Mouse (Mus musculus) hindbrain, embryonic 13.5 days (tissue): Measurements from ENCODE around the gene Rbpjl. TPM values are rescaled to one million over a fixed set of nuclear protein-coding genes. Genes with fewer than 3 reads are reported as not detected.

ENCODE experiments used
- ATAC-seq: fragments of 200-750 bp; cut with Nextera tagmentation; 2 replicates; pipeline ENCODE4 v1.8.0; 2017; ENCODE audit warnings: moderate TSS enrichment; ENCODE audit not compliant: low FRiP score
- H3K27ac ChIP-seq: fragments of 300-500 bp; sonication (generic); 2 replicates; pipeline ENCODE4 v1.5.1; 2015; ENCODE audit warnings: inconsistent platforms, mild to moderate bottlenecking, moderate library complexity
- H3K27me3 ChIP-seq: fragments of 300-500 bp; sonication (generic); 2 replicates; pipeline ENCODE4 v1.6.1; 2015; ENCODE audit warnings: mild to moderate bottlenecking, inconsistent platforms
- H3K36me3 ChIP-seq: fragments of 300-500 bp; sonication (generic); 2 replicates; pipeline ENCODE4 v1.6.1; 2015; ENCODE audit warnings: mild to moderate bottlenecking, inconsistent platforms
- H3K4me1 ChIP-seq: fragments of 300-500 bp; sonication (generic); replicated peaks from 2 replicates; pipeline ENCODE4 v1.6.1; 2015; ENCODE audit warnings: inconsistent platforms
- H3K4me2 ChIP-seq: fragments of 300-500 bp; sonication (generic); 2 replicates; pipeline ENCODE4 v1.6.1; 2015; ENCODE audit warnings: inconsistent platforms, mild to moderate bottlenecking, moderate library complexity
- H3K4me3 ChIP-seq: fragments of 300-500 bp; sonication (generic); 2 replicates; pipeline ENCODE4 v1.5.1; 2015; ENCODE audit warnings: mild to moderate bottlenecking, inconsistent platforms
- H3K9ac ChIP-seq: fragments of 300-500 bp; sonication (generic); 2 replicates; pipeline ENCODE4 v1.6.1; 2015; ENCODE audit warnings: mild to moderate bottlenecking, inconsistent platforms
- H3K9me3 ChIP-seq: fragments of 300-500 bp; sonication (generic); 2 replicates; pipeline ENCODE4 v1.6.1; 2016; ENCODE audit warnings: inconsistent platforms
- WGBS: fragments of 180-500 bp; shearing (Covaris S2); methylation state at CpG from one replicate; pipeline ENCODE4 v1.1.7; 2015; 5-methylcytosine and 5-hydroxymethylcytosine counted together
- polyA plus RNA-seq: library from polyadenylated mRNA; unstranded; fragments of >200 nt; fragmentation: Nextera tagmentation; extraction: Ambion mirVana; gene quantifications from 2 replicates; pipeline ENCODE4 v1.2.1, GENCODE M21; 2015

Rbpjl gene
- polyA plus RNA-seq, 1 experiment from 2014 or later, result 0.05 TPM

DNA sequence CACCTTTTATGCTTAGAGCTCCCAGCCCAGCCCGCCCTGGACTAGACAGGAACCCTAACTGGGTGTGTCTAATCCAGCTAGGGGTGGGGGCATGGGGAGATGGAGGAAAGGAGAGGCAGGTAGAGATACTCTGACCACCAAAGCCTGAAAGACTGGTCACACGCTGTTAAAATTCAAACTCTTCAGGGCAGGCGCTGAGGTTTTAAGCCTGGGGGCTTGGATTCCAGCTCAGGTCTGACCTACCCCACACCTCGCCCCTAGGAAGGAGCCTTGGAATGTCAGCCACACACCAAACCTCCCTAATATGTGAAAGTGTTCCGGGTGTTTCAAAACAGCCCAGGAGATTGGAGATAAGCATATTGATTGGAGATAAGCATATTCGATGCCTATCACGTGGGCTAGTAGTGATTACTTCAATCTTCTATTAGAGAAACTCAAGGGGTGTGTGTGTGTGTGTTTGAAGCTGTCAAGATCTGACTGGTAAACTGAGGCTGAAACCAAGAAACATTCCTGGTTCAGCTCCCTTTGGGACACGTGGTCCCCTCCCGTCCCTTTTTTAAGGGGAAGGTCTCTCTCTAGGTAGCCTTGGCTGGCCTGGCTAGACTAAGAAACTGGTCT lies 30.4 kb downstream of the Rbpjl start:
- no peak overlapping the region for H3K4me2 ChIP-seq
- peaks cover 9% of the 10 kb centered on the region; the same call in 1 of the 2 replicates for H3K27me3 ChIP-seq
- H3K36me3 ChIP-seq, result no peaks in the 10 kb centered on the region
- no peak overlapping the region; the same call in 1 of the 2 replicates for H3K9ac ChIP-seq
- no peaks in the 10 kb centered on the region for H3K9me3 ChIP-seq
- peaks cover 10% of the 10 kb centered on the region; the same call in 1 of the 2 replicates for H3K4me1 ChIP-seq
- ATAC-seq, result no peak
- H3K4me3 ChIP-seq, result no peak overlapping the region
- 88% methylated on average over 9 of the region's 9 CpGs for WGBS
- no peak overlapping the region for H3K27ac ChIP-seq

DNA sequence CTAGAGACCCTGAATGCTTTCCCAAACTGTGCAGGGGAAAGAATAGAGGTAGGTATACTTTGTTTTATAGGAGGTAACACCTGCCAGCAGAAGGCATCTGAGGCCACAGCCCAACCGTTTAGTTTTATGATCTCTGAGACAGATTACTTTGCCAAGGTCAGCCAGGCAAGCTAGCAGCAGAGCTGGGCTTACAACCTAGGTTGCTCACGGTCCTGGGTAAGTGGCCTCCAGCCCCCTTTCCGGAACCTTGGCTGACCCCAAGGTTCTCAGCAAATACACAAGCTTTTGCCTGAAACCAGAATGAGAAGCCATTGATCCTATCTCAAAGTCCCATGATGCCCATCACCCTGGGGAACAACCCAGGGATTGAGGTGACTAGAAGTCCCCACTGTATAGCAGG lies 31.7 kb downstream of the Rbpjl start:
- Histone ChIP-seq H3K36me3 (no peaks in the 10 kb centered on the region), H3K4me2 (no peak overlapping the region), H3K9ac (no peak overlapping the region), H3K4me3 (no peak overlapping the region), H3K9me3 (no peaks in the 10 kb centered on the region), H3K27ac (no peak overlapping the region), H3K4me1 (peaks cover 10% of the 10 kb centered on the region; the same call in 1 of the 2 replicates), H3K27me3 (peaks cover 5% of the 10 kb centered on the region; the same call in 1 of the 2 replicates)
- no peak for ATAC-seq
- WGBS, result 91% methylated on average over 3 of the region's 3 CpGs

DNA sequence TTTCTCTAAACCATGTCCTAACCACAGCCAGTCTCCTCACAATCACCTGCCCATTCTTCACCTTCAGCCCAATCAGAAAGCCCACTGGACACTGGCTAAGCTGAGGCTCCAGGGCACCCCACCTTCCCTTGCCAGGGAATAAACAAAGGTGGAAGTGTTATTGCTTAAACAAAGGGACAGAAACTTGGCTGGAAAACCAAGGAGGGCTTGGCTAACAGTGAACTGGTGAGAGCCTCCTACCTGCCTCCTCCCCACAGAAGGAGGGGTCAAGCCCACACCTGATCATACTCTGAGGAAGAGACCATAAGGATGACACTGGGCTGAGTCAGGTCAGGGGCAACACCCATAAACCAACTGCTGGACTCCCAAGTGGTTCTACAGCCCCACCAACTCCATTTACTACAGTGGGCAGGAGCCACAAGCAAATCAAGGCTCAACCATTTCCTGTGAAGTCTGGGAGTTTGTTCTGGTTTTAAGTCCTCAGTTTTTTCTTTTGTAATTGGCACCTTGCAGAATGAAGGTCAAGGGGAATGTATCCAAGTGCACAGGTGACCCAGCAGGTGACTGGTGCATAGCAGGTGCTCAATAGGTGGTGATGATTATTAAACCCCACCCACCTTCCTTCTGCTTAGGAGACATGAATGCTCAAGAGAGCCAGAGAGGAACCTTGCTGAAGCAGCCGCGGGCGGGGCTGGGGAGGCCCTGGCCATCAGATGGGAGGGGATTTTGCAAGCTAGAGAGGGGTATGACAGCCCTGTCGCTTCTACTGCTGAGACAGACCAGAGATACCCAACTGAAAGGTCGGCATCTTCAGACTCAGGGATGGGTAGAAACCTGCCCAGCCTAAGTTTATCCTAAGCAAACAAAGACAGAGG lies 32.5 kb downstream of the Rbpjl start:
- no peak for ATAC-seq
- H3K9ac ChIP-seq, result no peak overlapping the region
- H3K27ac ChIP-seq, result no peak overlapping the region
- WGBS, result 56% methylated on average over 5 of the region's 5 CpGs
- H3K4me2 ChIP-seq, result no peak overlapping the region
- no peaks in the 10 kb centered on the region for H3K9me3 ChIP-seq
- H3K4me1 ChIP-seq, result peaks cover 10% of the 10 kb centered on the region; the same call in 1 of the 2 replicates
- no peaks in the 10 kb centered on the region for H3K36me3 ChIP-seq
- no peak overlapping the region for H3K4me3 ChIP-seq
- 0 out of 2 replicates have a peak, but pooled peaks cover 7% of the 10 kb centered on the region for H3K27me3 ChIP-seq

- Histone ChIP-seq H3K36me3 (no peaks in the 10 kb centered on the region), H3K4me1 (peaks cover 10% of the 10 kb centered on the region; the same call in 1 of the 2 replicates), H3K27me3 (peaks cover 12% of the 10 kb centered on the region), H3K4me3 (no peak overlapping the region), H3K9me3 (no peaks in the 10 kb centered on the region), H3K27ac (peak overlapping the region; percentile 35; the same call in 1 of the 2 replicates), H3K4me2 (no peak overlapping the region), H3K9ac (no peak overlapping the region)
- 26% methylated on average over 8 of the region's 8 CpGs for WGBS
- ATAC-seq, result no peak
These were observed 33.4 kb downstream of the Rbpjl start for GRCm38 (mm10) chr2:164436215-164436913.

DNA sequence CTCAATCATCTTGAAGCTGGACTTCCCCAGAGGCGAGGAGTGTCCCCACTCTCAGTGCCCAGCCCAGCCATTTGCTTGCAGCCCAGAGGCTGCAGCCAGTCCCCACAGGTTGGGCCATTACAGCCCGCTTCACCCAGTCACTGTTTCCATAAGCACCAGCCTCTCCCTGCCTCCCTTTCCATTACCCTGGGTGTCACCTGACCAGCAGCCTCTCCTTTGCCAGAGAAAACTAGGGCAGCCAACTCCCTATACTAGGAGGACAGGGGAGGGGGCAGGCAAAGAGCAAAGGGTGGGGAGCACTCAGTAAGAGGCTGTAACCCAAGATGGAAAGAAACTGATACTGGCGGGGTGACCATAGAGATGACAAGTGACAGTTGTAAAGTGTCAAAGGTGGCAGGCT lies 34.0 kb downstream of the Rbpjl start:
- Histone ChIP-seq H3K4me1 (peaks cover 10% of the 10 kb centered on the region), H3K27me3 (peaks cover 18% of the 10 kb centered on the region), H3K27ac (no peak overlapping the region), H3K4me2 (no peak overlapping the region), H3K9ac (no peak overlapping the region), H3K4me3 (no peak overlapping the region), H3K9me3 (no peaks in the 10 kb centered on the region), H3K36me3 (no peaks in the 10 kb centered on the region)
- no peak for ATAC-seq
- WGBS, result 56% methylated on average over 3 of the region's 3 CpGs

DNA sequence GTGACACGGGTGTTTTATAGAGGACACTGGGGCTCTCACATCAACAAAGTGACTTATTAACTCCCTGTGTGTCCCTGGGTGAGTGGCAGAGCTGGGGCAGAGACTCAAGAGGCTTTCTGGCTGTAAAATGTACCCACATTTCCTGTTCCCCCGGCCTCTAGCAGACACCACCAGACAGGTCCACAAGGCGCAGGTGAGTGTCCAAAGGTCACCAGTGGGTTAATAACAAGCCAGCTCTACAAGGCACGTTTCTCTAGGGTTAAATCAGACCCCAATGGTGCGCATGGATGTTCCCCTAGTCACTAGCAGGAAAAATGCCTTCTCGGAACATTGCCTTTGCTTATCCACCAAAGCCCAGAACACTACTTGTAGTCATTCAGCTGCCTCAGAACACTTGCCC lies 34.8 kb downstream of the Rbpjl start:
- no peaks in the 10 kb centered on the region for H3K36me3 ChIP-seq
- no peaks in the 10 kb centered on the region for H3K9me3 ChIP-seq
- H3K4me3 ChIP-seq, result no peak overlapping the region
- H3K9ac ChIP-seq, result no peak overlapping the region
- H3K4me2 ChIP-seq, result no peak overlapping the region
- 79% methylated on average over 6 of the region's 6 CpGs for WGBS
- no peak overlapping the region for H3K27ac ChIP-seq
- no peak for ATAC-seq
- H3K4me1 ChIP-seq, result peaks cover 13% of the 10 kb centered on the region
- peaks cover 26% of the 10 kb centered on the region for H3K27me3 ChIP-seq

DNA sequence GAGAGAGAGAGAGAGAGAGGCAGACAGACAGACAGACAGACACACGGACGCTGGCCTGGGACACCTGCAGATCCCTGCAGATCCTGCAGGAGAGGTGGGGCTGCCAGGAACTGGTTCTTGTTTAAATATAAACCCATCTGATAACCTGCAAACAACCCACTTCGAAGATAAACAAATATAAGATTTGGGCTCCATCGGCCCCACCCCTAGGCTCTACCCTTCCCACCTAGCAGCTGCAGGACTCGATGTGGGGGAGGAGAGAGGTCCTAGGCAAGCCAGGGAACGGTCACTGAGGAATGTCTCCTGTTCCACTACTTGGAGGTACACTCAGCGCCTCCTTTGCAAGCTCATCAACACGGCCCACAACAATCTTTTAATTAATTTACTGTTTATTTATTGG lies 35.3 kb downstream of the Rbpjl start:
- no peak for ATAC-seq
- Histone ChIP-seq H3K27ac (no peak overlapping the region), H3K27me3 (peaks cover 27% of the 10 kb centered on the region), H3K4me1 (peaks cover 15% of the 10 kb centered on the region), H3K4me2 (no peak overlapping the region), H3K36me3 (no peaks in the 10 kb centered on the region), H3K4me3 (no peak overlapping the region), H3K9me3 (no peaks in the 10 kb centered on the region), H3K9ac (no peak overlapping the region)
- 73% methylated on average over 8 of the region's 8 CpGs for WGBS

GRCm38 (mm10) chr2:164439001-164439421 lies 36.1 kb downstream of the Rbpjl start:
- H3K9ac ChIP-seq, result no peak overlapping the region
- 65% methylated on average over 3 of the region's 3 CpGs for WGBS
- no peaks in the 10 kb centered on the region for H3K36me3 ChIP-seq
- H3K4me2 ChIP-seq, result no peak overlapping the region
- no peak overlapping the region for H3K27ac ChIP-seq
- no peaks in the 10 kb centered on the region for H3K9me3 ChIP-seq
- no peak overlapping the region for H3K4me3 ChIP-seq
- H3K27me3 ChIP-seq, result peaks cover 27% of the 10 kb centered on the region
- H3K4me1 ChIP-seq, result peaks cover 21% of the 10 kb centered on the region
- ATAC-seq, result no peak

GRCm38 (mm10) chr2:164440314-164440713 lies 37.4 kb downstream of the Rbpjl start:
- no peak overlapping the region for H3K27ac ChIP-seq
- peaks cover 21% of the 10 kb centered on the region for H3K4me1 ChIP-seq
- H3K4me3 ChIP-seq, result no peak overlapping the region
- no peak overlapping the region for H3K9ac ChIP-seq
- peaks cover 27% of the 10 kb centered on the region for H3K27me3 ChIP-seq
- WGBS, result 87% methylated on average over 5 of the region's 5 CpGs
- no peaks in the 10 kb centered on the region for H3K9me3 ChIP-seq
- H3K36me3 ChIP-seq, result no peaks in the 10 kb centered on the region
- H3K4me2 ChIP-seq, result no peak overlapping the region
- no peak for ATAC-seq

DNA sequence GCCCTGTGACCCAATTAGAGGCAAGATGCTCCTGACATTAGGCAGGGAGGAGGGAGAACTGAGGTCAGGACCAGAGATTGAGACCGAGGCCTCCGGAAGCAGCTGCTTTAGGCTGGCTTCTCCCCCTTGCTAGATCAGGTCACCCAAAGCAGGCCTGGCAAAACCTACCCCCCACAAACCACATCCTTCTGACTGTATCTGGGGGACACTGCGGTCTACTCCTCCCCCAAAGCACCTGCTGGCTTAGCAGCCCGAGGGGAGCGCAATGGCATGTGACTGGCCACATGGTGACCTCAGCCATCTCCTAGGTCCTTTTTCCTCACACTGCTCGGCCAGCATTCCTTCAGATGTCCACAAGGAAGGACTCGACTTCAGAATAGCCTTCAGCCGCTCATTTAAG lies 38.2 kb downstream of the Rbpjl start:
- peaks cover 27% of the 10 kb centered on the region for H3K27me3 ChIP-seq
- peaks cover 21% of the 10 kb centered on the region for H3K4me1 ChIP-seq
- H3K4me2 ChIP-seq, result peak overlapping the region; percentile 89; the same call in 1 of the 2 replicates
- no peak overlapping the region for H3K27ac ChIP-seq
- H3K9me3 ChIP-seq, result no peaks in the 10 kb centered on the region
- no peak overlapping the region for H3K4me3 ChIP-seq
- H3K36me3 ChIP-seq, result no peaks in the 10 kb centered on the region
- 42% methylated on average over 8 of the region's 8 CpGs for WGBS
- ATAC-seq, result no peak
- H3K9ac ChIP-seq, result no peak overlapping the region

DNA sequence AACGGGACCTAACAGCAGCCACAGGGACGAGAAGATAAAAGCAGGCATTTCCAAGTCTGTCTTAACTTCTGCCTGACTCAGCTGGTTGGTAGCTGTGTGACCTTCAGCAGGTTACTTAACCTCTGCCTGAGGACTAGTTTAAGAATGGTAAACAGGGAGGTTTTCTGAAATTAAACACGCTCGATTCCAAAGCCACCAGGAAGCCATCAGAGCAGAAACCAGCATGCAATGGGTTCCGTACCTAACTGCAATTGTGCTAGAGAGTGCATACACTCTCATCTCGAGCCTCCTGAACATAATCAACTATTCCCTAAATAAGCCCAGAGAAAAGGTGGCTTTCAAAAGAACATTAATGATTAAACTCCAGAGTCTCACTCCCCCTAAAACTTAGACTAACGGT lies 38.8 kb downstream of the Rbpjl start:
- ATAC-seq, result no peak
- Histone ChIP-seq H3K4me2 (peak overlapping the region; percentile 89), H3K27ac (no peak overlapping the region), H3K27me3 (peaks cover 27% of the 10 kb centered on the region), H3K4me3 (peak overlapping the region; percentile 48; the same call in 1 of the 2 replicates), H3K9ac (0 out of 2 replicates have a peak overlapping the region, but pooled peaks have one; percentile 67), H3K4me1 (peaks cover 21% of the 10 kb centered on the region), H3K36me3 (no peaks in the 10 kb centered on the region), H3K9me3 (no peaks in the 10 kb centered on the region)
- WGBS, result 23% methylated on average over 7 of the region's 7 CpGs
